Mouse (Mus musculus): ENCODE data around the gene Eif1.
"Not testable (repeated sequence)": the region's sequence is repeated elsewhere in the genome, so short reads cannot be mapped to it uniquely, and the experiment has no call there.

Eif1 gene

DNA sequence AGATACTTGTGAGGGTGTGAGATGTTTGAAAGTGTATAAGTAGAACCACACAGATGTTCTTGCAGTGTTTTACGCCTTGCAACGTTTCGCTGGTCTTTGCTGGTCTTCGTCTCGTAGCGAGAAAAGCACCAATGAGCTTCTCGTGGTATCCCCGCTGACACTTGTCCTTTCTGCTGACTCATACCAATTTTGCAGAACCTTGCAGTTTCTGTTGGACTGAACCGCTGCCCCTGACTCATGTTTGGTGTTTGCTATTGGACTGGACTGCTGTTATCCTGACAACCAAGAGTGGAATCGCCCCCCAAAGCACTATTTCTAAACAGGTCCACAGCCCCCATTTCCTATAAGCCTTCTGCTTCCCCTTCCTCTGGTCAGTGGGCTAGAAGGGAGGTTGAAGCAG is 24.6 kb downstream of the Eif1 start:
- no peak for DNase-seq (ENCODE audit: extremely low read depth, low read depth)

DNA sequence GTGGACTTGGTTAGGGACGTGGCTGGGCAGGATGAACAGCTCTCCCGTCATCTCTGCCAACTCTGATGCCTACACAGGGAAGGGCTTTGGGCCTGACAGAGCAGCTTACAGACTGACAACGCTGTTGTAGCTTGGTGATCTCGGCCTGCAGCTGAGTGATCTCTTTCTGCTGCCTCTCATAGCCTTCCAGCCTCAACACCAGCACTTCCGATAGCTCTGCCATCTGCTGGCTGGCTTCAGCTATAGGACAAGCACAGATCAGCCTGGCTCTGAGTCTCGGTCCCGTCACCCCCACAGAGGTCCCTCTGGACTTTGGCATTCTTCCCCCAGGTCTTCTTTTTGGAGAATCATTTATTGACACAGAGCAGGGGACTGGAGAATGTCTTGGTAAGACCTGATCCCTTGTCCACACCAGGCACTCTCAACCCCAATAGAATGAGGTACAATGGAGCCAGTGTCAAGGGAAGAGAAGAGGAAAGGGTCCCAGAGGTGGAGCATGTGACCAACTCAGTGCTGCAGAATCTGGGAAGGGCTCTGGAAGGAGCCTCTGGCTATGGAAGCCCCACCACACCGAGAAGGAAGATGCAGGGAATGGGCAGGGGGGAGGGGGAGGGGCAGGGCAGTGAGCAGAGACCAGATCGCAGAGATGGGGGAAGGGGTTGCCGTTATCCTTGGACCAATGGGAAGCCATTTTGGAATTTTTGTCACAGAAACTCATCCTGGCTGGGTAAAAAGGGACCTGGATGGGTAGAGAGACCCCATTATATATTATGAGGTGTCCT is 32.6 kb downstream of the Eif1 start:
- no peak for DNase-seq (ENCODE audit: extremely low read depth, low read depth)

DNA sequence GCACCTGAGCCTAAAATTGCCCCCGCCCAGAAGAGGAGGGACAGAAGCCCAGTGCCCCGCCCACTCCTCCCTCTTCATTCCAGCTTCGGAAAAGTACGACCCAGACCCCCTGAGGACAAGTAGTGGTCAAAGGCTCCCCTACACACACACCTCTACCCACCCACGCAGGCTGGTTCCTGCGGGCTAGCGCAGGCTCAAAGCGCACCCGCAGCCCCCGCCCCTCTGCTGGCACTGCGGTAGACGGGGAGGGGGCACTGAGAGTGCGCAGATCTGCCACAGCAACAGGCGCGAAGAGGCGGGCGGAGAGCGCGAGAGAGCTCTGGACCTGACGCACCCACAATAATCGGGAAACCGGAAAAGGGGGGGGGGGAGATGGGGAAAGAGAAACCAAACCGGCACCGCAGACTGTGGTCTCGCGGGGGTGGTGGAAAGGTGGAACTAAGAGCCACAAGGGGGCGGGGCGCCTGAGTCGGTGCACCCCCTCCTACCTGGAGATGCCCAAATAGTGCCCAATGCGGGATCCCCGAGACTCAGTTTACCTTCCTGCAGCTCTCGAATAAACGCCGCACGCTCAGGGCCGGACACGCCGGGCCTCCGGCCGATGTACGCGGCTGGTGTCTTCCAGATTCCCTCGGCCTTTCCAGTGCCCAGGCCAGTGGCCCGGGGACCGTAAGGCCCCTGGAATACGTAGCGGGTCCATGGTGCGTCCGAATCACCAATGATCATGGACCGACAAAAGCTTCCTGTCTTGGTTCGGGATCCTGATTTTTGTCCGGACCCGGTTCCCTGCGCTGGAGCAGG is 35.7 kb downstream of the Eif1 start:
- DNase-seq (ENCODE audit: extremely low read depth, low read depth): peak; percentile 39

- peak; percentile 74 for DNase-seq (ENCODE audit: extremely low read depth, low read depth)
Observed at GRCm38 (mm10) chr11:100355972-100356818, 36.5 kb downstream of the Eif1 start, which contains the start of gene Hap1. Hap1 (minus strand) TSS chr11:100356128.

DNA sequence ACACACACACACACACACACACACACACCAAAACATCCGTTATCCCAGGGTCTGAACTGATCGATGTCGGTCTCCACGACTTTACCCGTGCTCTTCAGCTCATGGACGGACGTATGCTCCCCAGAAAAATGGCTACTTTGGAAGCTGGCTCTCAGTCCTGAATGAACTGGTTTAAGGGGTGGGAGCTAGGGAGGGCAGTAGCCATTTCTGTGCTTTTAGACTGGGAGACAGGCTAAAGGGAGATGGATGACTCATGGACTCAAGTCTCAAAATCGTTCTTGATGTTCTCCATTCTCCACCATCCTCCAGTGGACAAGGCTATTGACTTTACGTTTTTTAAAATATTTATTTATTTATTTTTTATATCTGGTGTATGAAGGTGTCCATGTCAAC is 37.1 kb downstream of the Eif1 start:
- no peak for DNase-seq (ENCODE audit: extremely low read depth, low read depth)

- DNase-seq (ENCODE audit: extremely low read depth, low read depth): no peak
Observed at GRCm38 (mm10) chr11:100357408-100357807, 37.7 kb downstream of the Eif1 start.

GRCm38 (mm10) chr11:100360175-100360574 is 40.5 kb downstream of the Eif1 start:
- no peak for DNase-seq (ENCODE audit: extremely low read depth, low read depth)

- DNase-seq (ENCODE audit: extremely low read depth, low read depth): not testable (repeated sequence)
Observed at GRCm38 (mm10) chr11:100361059-100361458, 41.4 kb downstream of the Eif1 start.

- DNase-seq (ENCODE audit: extremely low read depth, low read depth): peak; percentile 41
Observed at GRCm38 (mm10) chr11:100362209-100362978, 42.7 kb downstream of the Eif1 start.

DNA sequence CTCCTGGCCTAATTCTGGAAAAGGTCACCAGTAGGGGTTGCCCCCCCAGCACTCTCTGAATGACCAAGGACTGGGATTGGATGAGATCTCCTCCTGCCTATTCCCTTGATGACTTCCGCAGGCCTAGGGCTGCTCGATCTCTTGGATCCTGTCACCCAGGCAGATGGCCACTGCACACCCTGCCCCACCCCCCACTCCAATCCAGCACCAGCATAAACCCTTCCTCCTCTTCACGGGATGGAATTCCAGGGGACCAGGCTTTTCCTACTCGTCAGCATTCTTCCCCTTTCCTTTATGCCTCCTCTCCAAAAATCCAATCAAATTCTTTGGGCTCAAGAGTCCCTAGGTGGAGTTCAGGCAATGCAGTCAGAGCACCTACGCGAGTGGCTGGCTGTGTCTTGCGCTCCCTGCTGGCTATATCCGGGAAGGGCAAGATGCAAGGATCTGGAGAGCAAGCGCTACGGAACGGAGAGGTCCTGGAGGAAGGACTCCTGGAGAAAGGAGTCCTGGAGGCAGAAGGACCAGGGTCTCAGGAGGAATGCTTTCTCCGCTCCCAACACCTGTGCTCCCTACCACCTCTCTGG is 43.4 kb downstream of the Eif1 start:
- DNase-seq (ENCODE audit: extremely low read depth, low read depth): peak; percentile 30

DNA sequence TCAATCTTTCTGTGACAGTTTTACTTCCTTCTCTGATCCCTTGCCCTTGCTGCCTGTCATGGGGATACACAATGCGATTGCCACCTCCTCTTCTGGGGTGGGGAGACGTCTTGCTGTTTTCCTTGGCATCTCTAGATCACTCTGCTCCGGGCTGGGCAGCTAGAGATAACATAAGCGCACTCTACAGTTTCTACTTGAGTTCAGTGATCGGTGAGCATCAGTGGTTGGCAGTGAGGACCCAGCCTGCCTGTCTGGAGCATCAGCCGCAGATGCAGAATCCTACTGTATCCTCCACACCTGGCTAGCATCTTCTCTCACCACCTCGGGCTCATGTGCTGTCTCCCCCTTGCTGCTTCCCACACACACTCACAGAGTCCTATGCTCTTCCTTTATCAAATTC is 49.5 kb downstream of the Eif1 start:
- no peak for DNase-seq (ENCODE audit: extremely low read depth, low read depth)

DNA sequence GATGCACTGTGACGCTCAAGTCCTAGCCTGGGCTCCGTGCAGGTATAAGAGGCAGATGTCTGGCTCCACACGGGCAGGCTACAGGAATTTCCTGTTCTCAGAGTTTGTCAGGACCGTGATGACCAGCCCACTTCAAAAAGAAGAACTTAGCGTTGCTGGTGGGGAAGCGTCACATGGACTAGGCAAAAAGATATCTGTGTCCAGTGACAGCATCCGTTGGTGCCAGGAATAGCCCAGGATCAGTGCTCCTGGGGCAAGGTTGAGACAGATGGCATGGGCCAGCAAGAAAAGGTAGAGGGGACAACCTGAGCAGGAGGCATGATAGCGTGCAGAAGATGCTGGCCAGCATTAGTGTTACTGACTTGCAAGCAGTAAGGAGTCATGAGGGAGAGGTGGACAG is 50.1 kb downstream of the Eif1 start:
- no peak for DNase-seq (ENCODE audit: extremely low read depth, low read depth)

Measured in MEL-GATA-1-ER (cell line).